Mouse (Mus musculus): ENCODE data around the gene Pald1.

Pald1 gene

DNA sequence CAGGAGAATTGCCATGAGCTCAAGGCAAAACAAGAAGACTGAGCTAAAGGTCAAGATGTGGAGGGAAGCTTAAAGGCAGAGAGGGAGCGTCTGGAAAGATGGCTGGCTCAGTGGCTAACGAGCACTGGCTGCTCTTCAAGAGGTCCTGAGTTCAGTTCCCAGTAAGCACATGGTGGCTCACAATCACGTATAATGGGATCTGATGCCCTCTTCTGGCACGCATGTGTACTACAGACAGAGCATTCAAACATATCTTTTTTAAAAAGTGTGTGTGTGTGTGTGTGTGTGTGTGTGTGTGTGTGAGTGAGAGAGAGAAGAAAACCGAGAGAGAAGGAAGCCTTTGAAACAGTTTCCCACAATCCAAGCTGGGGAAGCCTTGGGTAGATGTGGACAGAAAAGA lies 19.1 kb upstream of the Pald1 start:
- no peak for DNase-seq (ENCODE audit: low spot score)

DNA sequence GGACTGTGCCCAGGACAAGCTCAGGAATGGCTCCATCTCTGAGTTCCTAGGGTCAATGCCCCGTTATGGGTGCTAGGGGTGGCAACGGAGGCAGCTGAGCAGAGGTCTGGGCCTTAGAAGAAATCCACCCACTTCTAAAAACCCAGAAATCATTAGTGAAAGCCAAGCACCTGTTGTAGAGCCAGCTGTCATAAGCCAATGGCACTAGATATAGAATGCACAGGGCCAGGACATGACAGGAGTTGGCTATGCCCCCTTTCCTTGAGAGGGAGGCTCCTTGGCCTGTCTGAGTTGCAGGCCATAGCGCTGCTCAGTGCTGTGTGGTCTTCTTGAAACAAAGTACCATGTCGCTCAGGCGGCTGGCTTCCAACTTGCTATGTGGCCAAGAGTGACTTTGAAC lies 17.1 kb upstream of the Pald1 start:
- no peak for DNase-seq (ENCODE audit: low spot score)

DNA sequence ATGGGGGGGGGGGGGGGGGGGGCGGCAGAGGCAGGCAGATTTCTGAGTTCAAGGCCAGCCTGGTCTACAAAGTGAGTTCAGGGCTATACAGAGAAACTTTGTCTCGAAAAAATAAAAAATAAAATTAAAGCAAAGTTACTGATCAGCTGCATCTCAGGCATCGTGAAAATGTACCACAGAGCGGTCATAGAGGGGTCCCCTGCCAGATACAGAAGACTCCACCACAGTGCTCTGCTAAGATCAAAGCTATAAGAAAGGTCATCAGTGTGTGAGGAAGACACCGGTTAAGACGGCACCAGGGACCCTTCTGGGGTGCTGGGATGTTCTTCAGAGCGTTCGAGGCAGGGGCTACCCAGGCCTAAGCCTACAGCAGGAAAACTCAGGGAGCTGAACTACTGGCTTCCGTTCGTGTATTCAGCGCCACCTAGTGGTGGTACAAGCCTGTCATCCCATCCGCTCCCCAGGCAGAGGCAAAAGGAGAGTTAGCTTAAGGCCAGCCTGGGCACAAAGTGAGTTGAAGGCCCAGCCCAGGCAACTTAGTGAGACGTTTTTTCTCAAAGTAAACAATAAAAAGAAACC lies 15.9 kb upstream of the Pald1 start:
- no peak for DNase-seq (ENCODE audit: low spot score)

DNA sequence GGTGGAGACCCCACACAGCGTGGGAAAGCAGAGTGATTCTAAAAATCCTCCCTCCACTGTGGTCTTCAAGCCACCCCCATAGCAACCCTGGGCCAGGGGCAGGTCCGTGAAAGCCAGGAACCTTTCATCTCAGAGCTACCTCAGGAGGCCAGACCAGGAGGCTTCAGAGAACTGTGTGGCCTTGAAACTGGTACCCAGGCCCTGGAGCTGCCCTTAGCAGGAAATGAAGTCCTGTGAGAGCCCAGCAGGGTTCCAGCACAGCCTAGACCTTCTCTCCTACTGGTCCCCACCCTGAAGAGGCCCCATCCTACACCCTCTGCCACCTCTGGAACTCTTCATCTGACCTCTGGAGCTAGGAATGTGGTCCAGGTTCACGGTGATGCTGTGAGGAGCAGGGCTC lies 14.8 kb upstream of the Pald1 start:
- DNase-seq (ENCODE audit: low spot score), result no peak

DNA sequence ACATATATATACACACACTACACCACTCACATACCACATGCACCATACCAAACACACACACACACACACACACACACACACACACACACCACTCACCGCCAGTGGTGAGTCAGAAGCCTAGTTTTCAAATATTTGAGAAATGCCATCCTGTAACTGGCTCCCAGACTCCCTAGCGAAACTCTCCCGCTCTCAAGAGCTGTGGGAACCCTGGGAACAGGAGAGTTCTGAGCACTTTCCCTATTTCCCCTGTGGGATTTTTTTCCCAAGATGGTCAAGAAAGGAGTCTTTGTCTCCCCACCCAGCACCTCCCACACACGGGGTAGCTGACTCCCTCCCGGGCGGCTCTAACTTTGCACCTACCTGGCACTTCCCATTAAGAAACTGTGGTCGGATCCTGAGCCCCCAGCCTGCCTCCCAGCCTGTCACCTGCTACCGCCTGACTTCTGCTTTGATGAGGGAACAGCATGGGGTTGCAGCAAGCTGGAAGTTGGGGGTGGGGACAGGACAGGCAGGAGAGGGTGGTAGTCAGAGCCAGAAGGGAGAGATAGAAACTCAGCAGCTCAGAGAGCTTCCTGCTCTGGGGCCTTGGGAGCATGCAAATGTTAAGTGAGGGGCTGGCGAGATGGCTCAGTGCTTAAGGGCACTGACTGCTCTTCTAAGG lies 11.3 kb upstream of the Pald1 start:
- DNase-seq (ENCODE audit: low spot score), result no peak

DNA sequence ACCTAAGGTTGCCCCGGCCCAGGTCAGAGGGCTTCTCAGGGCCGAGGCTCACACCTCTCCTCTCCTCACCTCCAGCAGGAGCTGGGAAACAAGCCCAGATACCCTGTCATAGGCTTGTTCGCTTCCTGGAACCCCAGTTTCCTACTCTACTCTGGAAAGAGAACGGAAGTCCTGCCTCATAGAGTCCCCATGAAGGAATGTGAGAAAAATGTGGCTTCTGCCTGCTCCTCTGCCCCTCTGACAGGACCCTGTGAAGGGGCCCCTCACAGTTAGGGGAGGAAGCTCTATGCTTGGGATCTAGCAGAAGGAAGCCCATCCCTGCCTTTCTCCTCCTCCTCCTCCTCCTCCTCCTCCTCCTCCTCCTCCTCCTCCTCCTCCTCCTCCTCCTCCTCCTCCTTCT lies 9.3 kb upstream of the Pald1 start:
- no peak for DNase-seq (ENCODE audit: low spot score)

DNA sequence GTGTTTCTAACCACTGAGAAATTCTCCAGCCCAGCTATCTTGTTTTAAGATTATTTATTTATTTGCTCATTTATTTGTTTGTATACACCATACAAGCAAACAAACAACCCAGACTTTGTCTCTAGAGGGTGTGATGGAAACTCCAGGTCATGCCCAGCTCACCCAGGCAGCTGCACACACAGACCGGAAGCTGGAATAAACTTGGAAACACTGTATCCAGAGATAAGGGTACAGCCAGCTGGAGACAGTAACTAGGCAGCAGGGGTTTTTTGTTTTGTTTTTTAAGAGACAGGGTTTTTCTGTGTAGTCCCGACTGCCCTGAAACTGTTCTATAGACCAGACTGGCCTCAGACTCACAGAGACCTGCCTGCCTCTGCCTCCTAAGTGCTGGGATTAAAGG lies 6.8 kb upstream of the Pald1 start:
- DNase-seq (ENCODE audit: low spot score), result no peak

DNA sequence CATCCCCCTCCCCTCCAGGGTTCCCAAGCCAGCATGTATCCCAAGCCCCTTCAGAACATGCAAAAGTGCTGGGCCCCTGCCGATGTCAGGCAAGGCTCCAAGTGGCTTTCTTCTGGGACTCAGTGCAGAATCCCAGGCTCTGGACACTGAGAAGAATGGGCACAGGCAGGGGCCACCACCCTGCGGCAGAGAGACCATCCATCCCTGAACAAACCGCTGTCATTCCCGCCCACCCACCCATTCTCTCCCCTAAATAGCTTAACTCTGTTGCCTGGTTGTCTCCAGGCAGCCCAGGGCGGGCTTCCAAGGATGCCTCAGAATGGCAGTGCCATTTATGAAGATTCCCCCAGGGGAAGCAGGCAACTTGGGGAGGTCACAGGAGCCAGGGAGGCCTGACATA lies 5.7 kb upstream of the Pald1 start:
- no peak for DNase-seq (ENCODE audit: low spot score)

DNA sequence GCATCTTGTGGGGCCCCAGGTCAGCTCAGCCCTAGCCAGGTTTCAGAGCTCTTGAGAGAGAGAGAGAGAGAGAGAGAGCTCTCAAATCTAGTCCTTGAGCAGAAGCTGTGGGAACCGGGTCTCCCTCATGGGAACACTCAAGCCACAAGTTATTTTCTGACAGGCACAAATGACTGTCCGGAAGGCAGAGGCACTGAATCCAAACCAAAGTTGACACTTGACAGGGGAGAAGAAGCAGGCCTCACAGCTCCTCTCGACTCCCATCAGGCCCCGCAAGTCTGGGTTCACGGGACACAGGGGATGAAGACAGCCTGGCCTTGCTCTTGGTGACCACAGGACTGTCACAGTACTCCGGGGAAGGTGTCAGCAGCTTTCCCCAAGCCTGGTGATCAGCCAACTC lies 3.0 kb upstream of the Pald1 start:
- DNase-seq (ENCODE audit: low spot score), result no peak

DNA sequence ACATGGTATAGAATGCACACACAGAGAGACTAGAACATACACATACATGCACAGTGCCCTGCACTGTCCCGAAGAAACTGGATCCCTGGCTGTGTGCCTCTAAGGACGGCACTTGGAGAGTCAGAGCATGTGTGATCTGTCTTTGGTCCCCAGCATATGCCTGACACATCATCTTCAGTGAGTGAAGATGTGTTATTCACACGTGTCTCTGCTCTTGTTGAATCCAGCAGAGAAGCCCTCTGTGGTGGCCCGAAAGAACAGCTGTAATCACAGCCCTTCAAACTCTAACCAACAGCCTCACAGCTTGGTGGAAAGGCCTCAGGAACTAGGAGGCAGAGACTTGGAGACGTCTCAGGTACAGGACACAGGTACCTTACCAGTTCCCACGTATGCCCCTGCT lies 1.8 kb upstream of the Pald1 start:
- no peak for DNase-seq (ENCODE audit: low spot score)

DNA sequence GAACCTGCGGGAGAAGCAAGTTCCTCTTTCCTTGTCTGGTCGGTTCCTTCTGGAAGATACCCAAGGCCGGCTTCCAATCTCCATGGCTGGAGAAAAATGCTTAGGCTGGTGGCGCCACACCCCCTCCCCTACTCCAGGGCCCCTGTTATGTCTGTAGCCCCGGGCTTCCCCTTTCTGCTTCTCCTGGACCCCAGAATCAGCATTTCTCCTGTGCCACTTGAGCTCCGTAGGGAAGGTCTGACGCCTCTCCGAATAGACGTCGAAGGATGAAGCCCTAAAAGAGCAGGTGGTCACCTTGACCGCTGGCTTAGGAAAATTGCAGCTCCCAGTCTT lies 351 bp upstream of the Pald1 start:
- no peak for DNase-seq (ENCODE audit: low spot score)

DNA sequence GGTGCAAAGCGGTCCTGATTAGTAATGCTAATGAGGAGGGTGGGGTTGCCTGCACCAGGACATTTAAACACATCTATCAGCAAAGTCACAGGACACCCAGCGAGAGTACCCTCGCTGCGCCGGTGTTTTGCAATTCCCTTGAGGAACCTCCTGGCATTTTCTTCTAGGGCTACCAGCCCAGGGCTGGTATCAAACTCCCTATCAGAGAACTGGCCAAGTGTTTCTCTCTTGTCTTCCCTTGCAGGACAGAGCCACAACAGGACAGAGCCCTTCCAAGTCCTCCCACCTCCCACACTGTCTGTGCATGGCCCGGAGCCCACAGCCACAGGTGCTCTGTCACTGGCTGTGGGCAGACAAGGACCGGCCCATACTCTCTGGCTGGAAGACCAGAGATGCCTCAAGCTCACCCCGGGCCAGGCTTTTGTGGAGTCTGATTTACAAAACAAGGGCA lies 1.0 kb downstream of the Pald1 start:
- no peak for DNase-seq (ENCODE audit: low spot score)

DNA sequence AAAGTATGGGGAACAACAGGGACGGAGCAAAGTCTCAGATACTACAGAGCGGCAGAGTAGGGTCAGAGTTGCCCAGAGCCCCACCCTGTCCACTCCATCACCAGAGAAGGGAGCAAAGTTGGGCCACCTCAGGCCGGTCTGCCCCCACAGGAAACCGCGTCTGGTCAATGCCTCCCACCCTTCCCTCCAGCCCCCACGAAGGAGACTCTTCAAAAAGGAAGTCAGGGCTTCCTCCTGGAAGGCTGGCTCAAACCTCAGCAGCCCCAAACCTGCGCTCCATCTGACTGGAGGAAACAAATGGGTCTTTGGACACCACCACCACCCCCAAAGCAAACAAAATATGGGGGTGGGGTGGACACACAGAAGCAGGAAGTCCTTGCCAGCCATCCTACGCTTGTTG lies 1.5 kb downstream of the Pald1 start:
- no peak for DNase-seq (ENCODE audit: low spot score)

DNA sequence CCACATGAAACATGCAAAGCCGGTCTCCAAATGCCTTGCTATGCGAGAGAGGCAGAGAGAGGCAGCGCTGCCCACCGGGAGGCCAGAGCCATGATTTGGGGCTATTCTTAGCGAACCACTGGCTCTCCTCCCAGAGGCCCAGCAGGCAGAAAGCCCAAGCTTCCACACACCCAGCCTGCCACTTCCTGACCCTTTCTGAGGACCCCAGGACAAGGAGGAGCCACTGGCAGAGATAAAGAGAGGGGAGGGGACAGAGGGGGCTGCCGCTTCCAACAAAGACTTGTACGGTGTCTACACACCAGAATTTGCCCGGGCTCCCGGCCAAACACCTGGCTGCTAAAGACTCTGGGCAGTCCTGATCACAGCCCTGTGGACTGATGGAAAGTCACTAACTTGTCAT lies 3.1 kb downstream of the Pald1 start:
- no peak for DNase-seq (ENCODE audit: low spot score)

DNA sequence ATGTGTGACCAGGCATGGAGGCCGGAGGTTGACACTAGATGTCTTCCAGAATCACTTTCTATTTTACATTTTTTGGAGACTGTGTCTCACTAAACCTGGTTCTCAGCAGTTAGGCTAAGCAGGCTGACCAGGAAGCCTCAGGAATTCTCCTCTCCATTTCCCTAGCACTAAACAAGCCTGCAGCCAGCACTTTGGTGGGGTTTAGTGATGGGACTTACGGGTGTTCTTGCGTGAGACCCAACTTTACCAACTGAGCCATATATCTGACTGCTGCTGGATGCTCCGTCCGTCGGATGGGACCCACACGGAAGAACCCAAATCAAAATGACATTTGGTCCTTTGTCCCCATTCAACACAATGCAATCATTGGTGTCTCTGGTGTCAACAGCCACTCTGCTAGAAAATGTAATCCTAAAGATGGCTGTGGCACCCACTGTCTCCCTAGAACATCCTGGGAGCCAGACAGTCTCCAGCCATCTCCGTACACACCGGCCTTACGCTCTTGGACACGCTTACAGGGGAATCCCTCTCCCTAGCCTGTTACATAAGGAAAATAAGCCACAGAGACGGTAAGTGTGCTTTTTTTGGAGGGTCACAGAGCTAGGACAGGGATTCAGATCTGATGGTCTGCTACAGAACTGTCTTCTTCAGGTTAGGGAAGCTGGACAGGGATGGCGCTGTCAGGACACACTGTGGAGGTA lies 3.8 kb downstream of the Pald1 start:
- no peak for DNase-seq (ENCODE audit: low spot score)

DNA sequence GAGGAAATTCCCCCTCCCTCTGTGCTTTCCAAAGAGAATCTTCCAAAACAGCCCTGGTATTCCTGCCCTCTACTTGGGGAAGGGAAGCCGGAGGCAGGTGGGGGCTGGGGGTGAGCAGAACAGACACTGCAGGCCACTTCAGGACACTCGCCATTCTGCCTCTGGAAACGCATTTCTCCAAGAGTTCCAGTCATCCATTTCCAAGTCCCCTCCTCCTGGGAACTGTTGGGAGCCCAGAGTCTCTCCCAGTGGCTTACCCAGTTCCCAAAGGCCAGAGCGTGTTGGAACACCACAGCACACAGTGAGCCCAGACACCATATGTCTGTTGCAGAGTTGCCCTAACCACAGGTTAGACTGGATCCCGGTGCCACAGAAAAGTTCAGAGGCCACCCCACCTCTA lies 4.6 kb downstream of the Pald1 start:
- no peak for DNase-seq (ENCODE audit: low spot score)

DNA sequence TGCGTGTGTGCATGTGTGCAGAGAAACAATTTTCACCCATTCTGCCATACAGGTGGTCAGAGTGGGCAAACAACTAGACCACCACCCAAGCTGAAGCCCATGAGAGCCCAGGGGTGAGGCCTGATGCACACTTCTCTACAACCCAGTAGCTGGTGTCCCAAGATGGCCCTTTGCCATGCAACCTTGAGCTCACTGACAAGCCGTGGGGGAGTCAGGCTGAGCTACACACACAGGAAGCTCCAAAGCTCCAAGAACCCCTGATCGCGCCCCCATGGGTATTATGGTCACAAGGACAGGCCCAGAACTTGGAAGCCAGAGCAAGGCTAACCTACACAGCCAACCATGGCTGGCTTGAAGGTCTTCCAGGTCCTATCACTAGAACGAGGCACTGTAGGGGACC lies 5.3 kb downstream of the Pald1 start:
- no peak for DNase-seq (ENCODE audit: low spot score)

DNA sequence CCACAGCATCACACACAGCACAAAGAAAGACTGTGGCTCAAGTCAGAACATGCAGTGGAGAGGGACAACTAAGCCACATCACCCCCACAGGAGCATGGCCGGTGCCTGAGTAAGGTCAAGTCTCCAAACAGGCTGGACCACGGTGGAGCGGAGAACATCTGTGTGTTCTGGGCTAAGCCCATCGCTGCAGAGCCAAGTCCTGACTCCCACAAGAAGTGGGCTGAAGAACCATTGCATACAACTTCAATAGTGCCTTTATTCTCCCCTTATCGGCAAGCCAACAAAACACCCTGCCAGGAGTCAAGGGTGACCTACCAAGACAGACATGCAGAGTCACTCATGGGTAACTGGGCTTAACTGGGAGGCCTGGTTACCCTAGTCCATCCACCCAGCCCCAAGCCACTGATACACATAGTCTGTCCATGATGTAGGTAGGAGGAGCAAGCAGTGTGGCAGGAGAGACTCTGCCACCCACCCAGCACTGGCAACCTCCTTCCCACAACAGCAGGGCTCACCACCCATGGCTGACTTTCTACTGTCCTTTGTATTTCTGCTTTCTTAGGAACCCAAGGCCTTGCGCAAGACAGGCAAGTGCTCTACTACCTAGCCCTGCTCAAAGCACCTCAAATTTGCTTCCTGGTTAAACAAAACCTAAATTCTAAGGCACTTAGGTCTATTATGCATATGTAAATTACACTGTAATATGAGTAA lies 8.4 kb downstream of the Pald1 start:
- DNase-seq (ENCODE audit: low spot score), result no peak

DNA sequence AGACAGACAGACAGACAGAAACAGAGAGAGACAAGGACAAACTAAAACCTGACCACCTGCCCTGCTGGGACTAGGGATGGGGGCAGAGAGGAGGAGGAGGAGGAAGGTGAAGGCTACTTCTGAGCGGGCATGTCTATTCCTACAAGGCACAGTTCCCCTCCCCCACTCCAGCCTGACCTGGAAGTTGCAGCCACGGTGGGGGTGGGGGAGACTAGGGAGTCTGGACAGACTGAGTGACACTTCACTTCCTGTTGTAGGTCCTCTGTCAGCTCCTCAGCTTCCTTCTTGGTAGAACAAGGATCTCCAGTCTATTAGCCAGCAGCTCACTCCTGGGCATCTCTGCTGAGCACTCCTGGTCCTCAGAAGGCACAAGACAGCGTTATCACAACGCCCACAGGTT lies 9.3 kb downstream of the Pald1 start:
- DNase-seq (ENCODE audit: low spot score), result no peak

DNA sequence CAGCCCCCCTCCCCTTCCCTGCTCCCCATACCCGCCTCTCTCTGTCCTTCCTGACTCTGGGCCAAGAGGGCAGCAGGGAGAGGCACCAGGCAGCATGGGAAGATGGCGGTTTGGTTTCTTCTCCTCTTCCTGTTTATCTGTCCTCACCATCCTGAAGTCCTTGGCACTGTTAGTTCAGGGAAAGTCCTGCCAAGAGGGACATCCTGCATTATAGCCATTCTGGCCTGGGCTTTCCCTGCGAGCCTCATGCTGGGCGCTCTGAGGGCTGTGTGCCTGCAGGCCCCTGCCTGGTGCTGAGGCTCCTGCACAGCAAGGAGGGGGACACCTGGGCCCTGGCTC lies 10.8 kb downstream of the Pald1 start:
- no peak for DNase-seq (ENCODE audit: low spot score)

DNA sequence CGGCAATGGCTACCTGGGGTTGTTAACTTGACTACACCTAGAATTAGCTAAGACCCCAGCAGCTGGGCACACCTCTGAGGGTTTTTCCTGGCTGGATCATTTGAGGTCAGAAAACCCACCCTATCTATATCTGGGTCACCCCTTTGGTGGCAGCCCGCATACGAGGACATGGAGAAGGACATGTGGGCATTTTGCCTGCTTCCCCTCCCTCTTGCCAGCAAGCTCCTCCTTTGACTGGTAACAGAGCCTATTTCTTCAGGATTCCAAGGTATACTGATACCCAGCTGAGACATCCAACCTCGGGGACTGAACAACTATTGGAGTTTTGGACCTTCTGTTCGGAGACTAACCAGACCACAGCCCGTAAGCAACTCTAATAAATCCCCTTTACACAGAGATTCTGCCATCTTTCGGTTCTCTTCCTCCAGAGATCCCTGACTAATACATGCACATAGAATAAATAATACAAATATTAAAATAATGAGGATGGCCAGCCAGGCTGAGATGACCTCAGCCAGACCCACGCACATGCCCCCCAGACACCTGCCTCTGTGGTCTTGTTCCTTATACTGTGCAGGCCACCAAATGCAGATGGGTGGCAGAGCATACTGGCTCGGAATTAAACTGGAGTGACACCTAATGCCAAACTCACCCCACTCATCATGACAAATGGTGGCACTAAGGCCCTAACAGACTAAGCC lies 11.3 kb downstream of the Pald1 start:
- DNase-seq (ENCODE audit: low spot score), result no peak

DNA sequence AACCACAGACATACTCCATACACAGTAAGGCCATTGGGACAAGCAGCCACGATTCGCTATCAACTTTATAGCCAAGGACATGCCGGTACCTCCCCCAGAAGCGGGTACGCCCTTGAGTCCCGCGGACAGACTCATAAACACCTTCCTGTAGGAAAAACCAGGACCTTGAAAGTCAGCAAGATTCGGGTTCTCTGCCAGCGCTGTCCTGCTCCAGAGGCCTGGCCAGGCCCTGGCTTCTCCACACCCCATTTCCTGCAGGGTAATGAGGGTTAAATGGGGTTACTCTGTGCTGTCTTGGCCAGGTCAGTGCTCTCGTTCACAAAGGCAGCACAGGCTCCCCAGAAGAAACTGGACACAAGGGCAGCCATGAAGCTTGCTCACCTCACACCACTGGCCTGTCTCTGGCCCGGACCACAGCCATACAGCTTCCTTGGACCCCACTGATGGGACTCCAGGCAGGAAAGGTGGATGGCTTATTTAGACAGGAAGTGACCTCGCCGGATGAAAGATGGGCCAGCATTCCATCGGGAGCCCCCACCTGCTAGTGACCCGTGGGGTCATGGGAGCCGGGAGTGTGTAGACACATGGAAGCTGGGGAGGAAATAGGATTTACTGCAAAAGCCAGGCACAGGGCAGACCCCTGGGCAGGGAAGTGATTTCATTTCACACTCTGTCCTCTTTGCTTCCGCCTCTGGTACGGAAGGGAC lies 12.9 kb downstream of the Pald1 start:
- DNase-seq (ENCODE audit: low spot score), result peak; percentile 84

Measured in ovary, adult 18-20 months (tissue).